Mouse (Mus musculus): ENCODE data around the gene Chic2.

DNA sequence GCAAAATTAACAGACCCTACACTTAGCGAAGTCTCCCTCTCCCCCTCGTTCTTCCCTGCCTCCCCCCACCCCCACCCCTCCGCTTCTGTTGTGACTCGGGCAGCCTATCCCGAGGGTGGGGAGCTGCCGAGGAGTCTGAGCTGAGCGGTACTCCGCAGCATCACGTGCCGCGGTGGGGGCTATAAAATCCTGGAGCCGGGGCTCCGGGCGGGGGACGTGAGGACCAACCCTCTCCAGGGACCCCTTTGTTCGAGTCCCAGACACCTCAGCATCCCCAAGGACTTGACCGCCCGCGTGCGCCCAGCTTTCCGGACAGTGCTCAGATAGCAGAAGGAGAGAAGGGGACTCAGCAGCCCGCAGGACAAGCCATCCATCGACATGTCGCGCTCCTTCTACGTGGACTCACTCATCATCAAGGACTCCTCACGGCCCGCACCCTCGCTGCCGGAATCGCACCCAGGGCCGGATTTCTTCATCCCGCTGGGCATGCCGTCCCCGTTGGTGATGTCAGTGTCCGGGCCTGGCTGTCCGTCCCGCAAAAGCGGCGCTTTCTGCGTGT lies 30.9 kb upstream of the Chic2 start, which contains the start of gene Gsx2:
- TF ChIP-seq CTCF (IDR thresholded peaks at IDR 0.05; ENCODE audit: low read depth) (no peak), EP300 (optimal IDR thresholded peaks at IDR 0.05) (no peak)
